Mouse (Mus musculus): ENCODE measurements at regions not wholly inside any gene's neighbourhood (a gene's known extent, or its start where the extent isn't known, plus 50 kb on each side); places are given as distances from the start of the nearest gene placed in this dataset.

DNA sequence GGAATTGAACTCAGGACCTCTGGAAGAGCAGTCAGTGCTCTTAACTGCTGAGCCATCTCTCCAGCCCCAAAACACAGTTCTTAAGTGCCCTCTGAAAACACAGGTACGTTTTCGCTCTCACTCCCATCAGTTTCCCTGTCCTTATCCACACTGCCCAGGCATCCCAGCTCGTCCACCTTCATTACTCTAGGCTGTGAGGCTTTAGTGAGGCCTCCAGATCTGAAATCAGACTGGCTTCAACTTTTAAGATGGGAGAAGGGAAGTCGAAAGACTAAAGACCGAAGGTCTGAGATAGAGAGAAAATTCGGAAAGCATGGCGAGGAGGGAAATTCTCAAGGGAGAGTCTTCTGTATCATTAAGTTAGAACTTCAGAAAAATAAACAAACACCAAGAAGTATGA, 54.8 kb upstream of the Tet2 start:
- no peak for DNase-seq (ENCODE audit: low spot score)

DNA sequence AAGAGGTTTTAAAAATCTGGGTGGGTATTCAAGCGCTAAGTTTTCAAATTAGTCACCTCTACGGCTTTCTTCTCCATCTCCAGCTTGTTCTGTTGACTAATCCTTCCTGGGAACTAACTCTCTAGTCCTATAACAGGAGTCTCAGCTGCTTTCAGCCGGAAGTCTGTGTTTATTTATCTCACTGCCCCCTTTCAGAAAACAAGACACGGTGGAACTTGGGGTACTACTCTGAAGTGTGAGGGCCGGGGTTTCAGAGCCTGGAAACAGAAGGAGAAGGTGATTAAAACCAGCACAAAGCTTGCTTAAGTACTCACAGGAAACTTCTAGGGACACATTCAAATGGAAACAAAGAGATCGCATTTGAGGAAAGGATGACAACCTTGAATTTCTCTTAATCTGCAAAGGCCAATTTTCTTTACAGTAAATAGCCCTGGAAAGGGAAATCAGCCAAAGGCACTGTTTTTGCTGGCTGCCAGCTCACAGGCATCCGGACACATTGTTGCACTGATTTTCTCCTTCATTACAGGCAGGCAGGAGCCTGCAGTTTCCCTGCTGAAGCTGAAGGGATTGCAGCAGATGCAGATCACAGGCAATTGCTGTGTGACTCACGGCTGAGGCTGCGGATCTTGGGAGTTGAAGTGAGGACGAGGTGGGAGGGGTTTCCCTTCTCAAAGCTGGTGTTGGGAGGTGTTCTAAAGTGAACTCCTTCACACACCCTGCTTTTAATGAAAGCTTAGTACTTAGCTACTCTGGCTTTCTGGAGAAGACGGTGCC, 55.7 kb upstream of the Tet2 start:
- DNase-seq (ENCODE audit: low spot score), result no peak

DNA sequence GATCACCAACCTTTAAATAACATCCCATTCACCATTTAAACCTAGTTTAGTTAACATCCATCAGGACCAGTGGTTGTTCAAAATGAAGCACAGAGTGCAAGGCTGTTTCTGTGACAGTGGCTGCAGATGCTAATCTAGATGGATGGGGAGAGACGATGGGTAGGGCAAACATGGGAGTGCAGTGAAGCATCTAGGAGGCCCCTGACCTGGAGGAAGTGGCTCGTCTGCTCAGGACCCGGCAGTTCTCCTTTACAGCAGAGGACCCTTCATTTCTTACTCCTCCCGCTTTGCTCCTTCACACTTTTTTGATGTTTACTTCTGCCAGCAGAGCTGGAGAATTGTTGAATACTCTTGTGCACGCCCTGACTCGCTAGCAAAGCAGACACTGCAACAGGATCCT, 60.5 kb upstream of the Tet2 start:
- DNase-seq (ENCODE audit: low spot score), result no peak

DNA sequence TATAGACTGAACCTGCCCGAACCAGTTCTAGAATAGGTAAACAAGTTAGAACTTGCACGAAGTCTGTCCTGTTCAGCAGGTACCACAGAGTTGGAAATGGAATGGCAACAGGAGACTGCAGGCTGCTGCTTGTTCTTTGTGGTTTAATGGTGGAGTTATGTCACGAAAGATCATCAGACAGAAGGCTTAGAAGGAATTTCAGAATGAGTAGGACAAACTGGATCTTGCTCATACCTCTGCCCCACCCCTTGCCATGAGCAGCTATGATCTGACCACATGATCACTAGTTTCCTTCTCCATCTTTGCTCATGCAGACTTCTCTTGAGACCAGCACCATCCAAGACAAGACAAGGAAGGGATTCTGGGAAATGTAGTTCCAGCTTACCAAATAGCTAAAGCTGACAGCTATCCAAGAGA, 63.9 kb upstream of the Tet2 start:
- no peak for DNase-seq (ENCODE audit: low spot score)

DNA sequence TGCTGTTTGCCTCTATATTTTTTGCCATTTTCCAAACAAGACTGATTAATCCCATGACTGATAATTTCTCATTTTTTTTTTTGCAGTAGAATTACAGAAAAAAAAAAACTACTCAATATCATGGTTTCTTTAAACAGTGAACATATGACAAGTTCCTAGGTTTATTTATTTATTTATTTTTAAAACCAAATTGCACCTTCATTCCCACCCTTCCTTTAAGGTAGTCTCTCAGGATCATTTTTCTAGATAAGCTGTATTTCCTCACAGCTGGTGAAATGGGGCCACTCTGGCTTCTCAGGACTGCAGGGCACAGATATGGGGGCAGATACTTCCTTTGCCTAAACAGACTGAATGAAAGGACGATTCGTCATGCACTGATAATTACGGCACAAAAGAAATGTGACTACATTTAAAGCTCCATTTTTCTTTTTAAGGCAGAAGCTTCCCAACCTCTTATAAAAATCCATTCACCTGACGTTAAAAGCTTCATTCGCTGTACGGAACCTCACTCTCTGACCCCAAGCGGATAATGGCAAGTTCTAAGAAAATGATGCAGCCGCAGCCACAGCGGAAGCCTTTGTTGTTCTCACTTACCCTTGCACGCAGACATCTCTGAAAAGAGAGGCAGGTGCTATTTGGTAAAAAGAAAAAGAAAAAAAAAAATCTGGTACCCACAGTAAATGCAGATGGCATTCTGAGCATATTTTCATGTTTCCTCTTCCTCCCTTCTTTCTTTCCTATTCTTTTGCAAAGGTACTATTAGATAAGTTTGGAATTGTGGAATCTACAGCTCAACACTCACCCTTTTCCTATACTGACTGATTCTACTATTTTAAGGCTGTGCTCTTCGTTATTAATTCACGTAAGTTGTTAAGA, 69.1 kb upstream of the Tet2 start:
- peak; percentile 50 for DNase-seq (ENCODE audit: low spot score)

DNA sequence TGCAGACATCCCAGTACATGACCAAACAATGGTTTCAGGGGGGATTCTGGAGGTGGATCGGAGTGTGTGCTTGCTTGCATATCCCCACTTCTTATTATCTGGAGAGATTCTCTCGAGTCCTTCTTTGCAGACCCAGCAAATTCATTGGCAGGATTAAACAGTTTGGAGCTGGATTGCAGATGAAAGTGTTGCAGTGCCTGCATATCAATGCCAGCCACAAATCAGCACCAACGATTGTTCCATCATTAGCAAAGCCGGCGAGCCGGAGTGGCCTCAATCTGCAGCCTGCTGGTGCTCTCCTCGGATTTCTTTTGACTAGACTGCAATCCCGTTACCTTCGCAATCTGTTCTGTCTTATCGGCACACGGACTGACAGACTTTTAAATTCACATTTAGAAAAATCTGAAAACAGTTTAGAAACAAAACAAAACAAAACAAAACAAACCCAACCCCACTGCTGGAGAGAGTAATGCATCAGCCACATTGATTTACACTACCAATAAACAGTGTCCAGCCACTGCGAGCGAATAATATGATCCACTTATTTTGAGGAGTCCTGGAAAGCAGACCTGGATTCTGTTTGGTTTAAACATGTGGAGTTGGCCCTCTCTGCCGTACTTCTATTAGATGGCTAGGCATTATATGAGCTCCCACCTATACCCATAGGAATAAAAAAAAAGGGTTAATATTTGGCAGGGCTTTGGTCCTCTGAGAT, 69.9 kb upstream of the Tet2 start:
- no peak for DNase-seq (ENCODE audit: low spot score)

DNA sequence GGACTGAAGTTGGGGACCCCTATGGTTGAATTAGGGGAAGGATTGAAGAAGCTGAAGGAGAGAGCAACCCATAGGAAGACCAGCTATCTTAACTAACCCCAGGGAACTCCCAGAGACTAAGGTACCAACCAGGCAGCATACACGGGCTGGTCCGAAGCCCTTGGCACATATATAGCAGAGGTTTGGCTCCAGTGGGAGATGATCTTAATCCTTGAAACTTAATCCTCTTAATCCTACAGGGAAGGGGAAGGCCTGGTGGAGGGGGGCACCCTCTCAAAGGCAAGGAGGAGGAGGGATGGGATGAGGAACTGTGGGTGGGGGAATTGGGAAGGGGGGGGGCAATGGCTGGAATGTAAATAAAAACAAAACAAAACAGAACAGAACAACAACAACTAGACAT, 72.1 kb upstream of the Tet2 start:
- DNase-seq (ENCODE audit: low spot score), result no peak

DNA sequence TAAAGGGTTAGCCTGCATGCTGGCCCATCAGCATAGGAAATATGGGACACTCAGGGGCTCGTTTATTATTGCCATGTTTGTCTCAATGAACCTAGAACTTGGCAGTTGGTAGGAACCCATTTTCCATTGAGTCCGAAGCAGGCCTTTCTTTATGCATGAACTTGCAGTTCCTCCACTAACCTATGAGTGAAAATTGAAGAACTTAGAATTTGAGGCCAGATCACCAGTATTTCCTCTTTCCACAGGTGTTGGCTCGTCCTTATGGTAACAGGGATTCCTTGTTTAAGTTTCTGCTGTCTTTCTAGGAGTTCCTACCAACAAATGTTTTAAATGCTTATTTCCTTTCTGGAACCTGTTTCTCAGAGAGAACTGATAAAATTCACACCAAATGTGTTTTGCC, 73.6 kb upstream of the Tet2 start:
- no peak for DNase-seq (ENCODE audit: low spot score)

DNA sequence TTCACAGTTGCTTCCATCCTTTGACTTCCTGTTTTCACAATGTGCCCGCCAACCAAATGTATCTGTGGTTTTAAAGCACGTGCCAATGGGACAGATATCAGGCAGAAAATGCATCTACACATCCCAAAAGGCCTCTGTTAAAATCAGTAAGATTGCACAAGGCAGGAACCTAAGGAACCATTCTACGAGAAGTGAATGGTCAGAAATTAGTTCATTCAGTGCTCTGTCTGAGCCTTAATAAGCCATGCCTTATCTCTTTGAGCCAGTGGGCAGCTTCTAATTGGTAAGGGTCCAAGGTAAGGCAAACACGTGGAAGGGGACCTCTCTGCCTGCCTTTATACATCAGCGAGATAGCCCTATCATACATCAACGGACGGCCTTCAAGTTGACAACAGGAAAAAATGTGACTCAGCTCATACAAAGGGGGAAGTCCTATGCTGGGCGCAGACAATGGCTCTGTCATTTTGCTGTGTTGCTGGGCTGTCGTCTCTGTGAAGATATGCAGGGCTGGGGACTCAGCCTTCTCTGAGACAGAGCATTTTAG, 78.3 kb upstream of the Tet2 start:
- DNase-seq (ENCODE audit: low spot score), result no peak

DNA sequence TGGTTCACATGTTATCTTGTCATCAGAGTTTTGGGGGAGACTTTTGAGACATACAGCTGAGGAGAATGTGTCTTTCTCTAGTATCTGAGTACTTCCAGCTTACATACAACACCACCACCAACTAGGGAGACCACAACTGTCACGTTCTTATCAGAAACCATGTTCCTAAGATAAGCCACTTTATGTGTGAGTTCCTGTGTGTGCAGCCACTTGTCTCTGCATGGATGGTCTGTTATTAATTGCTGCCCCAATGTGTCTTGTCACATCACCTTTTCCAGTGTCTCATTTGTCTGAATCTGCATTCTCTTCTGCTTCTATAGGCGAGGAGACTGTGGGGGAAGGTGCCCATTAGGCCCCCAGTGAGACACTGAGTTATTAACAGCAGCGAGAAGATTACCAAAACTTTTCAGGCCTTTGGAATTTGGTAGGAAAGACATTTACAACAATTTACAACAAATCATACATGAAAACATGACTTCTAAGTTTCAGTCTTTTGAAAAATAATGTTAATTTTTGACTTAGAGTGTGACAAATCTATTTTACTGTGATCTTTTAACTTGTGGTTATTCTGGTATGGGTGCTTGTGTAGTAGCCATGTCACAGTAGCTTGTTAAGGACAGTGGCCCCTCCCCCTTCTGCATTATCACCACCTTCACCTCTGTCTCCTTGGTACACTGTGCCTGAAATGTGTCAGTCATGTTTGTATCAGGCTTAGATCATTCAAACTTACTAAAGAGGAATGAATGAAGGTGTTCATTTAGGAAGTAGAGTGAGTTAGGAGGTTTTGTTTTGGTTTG, 79.3 kb upstream of the Tet2 start:
- DNase-seq (ENCODE audit: low spot score), result no peak

DNA sequence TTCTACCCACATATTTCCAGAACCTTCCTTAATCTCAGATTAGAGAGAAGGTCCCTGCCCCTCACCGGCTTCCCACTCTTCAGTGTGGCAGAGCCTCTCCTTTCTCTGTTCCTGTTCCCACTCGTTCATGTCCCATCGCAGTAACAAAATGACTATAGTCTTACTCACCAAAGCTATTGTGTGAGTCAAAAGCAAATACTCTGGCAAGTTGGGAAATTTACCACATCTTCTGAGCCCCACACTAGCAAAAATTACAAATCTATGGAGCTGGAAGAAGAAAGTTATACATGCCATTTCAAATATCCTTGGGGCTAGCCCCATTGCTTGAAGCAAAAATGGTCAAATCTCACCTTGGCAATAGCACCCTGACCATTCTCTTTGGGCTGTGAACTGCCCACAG, 80.1 kb upstream of the Tet2 start:
- DNase-seq (ENCODE audit: low spot score), result no peak

DNA sequence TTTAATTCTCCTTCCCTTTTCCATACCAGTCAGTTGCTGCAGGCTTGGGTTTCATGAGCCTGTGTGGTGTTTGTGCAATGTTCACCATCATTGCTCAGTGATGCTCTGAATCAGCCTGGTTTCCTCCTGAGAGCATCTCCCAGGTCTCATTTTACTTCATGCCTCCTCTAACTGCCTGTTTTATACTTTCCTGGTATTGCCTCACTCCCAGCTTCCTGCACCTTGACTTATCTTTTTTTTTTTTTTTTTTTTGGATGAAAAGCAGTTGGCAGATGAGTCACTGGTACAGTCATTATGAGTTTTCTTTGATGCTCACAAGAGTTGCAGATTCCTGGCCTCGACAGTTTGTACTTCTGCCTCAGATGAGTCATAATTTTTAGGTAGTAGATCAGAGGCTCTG, 81.5 kb upstream of the Tet2 start:
- no peak for DNase-seq (ENCODE audit: low spot score)

DNA sequence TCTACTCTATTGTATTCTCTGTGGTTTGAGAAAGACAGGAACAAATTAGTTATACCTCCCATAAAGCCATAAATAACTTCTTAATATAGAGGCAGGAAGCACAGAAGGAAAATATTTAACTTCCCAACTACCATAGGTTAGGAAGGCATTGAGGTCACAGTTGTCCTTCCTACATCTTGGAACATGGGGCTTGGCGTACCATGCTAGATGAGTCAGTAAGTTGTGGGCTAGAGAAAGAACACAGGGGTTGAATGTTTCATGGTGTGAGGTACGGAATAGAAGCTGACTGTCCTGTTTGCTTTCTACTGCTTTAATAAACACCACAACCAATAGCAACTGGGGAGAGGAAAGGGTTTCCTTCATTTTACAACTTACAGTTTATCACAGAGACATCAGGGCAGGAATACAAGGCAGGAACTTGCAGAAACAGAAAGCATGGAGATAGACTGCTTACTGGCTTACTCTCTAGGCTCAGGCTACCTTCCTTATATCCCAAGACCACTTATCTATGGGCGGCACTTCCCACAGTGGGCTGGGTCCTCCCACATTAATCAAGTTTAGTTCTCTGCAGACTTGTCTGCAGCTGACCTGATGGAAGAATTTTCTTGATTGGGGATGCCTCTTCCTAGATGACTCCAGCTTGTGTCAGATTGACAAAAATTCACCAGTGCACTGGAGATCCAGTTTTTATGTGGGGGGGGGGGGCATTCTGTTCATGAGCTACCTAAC, 82.3 kb upstream of the Tet2 start:
- DNase-seq (ENCODE audit: low spot score), result no peak

DNA sequence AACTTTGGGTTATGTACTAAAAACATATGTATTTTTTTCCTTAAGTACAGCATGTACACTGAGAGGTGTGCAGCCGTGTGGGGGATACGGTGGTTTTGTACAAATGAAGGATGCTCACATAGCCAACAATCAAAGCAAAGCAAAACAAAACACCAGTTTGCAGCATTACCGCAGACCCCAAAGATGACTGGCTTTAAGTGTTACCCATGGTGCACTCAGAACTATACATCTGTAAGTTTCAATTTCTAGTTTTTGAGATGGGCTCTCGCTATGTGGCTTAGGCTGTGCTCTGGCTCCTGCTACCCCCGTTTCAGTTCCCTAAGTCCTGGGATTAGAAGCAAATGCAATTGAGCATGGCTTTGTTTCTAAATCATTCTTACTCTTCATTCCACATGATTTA, 89.4 kb upstream of the Tet2 start:
- DNase-seq (ENCODE audit: low spot score), result no peak

DNA sequence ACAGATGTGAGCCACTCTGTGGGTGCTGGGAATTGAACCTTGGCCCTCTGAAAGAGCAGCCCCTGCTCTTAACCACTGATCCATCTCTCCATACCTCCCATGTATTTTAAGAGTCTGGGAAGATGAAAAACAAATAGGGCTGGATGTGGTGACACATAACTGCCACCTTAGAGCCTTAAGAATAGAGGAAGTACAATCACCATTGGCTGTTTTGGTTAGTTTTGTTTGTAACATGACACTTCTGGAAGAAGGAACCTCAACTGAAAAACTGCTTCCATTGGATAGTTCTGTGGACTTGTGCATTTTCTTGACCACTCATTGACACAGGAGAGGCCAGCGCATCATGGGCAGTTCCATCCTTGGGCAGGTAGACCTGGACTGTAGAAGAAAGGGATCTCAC, 100.7 kb upstream of the Tet2 start:
- no peak for DNase-seq (ENCODE audit: low spot score)

DNA sequence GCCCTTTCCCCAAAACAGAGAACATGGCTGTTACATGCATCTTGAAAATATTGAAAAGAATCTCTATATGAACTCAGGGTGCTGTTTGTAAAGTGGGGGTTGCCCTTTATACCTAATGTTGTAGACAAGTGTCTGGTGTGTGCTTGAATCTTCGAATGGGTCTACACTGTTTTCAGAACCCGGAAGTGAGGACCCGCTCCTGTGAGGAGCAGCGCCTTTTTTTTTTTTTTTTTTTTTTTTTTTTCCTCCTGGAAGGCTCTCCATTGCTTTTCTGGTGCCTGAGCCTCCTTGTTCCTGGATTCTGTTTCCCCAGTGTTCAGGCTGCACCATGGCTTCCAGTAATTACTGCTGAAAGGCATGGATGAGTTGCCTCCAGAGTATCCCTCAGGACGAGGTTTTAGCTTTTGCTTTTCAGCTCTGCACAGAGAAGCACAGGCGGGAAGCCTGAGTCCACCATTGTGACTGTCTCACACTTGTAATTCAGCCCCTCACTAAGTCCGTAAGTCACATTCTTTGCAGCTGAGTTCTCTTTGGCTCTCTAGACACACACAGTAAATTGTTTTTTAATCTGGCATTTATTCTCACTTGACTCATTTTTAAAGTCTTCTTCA, 101.6 kb upstream of the Tet2 start:
- DNase-seq (ENCODE audit: low spot score), result no peak

DNA sequence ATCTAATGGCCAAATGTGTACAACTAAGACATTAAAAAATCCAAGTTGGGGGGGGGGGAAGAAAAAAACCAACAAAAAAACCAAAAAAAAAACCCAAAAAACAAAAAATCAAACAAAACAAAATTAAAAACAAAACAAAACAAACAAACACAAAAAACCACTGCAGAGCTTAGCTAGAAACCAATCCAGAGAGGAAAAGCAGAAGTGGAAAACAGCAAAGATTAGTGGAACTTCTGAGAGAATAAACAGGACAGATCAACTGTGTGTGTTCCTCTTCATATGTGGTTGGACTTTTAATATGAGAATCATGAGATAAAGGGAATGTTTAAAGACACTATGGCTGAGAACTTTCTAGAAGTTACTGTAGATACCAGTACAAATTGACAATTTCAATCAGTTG, 105.1 kb upstream of the Tet2 start:
- DNase-seq (ENCODE audit: low spot score), result no peak

DNA sequence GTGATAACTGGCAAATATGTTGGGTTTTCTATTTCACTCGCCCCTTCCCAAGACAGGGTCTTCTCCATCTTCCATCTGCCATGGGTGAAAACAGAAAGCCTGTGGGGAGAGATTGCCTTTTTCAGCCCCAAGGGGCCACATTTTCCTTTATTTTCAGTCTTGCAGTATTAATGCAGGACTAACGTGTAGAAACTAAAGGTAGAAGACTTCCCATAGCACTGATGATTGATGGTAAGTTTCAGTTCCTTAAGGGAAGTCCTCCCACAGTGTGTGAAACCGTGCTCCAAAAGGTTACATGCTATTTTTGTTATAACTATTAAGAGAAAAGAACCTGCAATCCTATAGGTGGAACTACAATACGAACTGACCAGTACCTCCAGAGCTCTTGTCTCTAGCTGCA, 107.1 kb upstream of the Tet2 start:
- DNase-seq (ENCODE audit: low spot score), result no peak

DNA sequence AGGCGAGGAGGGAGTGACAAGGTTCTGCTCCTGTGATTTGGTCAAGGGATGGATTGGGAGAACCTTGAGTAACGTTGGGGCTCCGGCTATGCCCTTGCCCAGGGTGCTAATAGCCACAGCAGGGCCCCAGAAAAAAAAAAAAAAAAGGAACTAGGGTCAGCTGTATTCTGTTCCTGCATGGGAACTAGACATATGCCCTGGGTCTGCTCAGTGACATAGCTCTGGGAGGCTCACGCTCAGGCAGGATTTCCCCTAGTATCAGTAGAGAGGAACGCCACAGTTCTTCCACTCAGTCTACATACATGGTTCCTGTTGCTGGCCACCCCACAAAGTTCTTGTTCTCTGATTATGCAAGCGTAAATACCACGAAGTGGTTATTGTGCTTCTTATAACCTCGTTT, 114.8 kb upstream of the Tet2 start:
- DNase-seq (ENCODE audit: low spot score), result no peak

DNA sequence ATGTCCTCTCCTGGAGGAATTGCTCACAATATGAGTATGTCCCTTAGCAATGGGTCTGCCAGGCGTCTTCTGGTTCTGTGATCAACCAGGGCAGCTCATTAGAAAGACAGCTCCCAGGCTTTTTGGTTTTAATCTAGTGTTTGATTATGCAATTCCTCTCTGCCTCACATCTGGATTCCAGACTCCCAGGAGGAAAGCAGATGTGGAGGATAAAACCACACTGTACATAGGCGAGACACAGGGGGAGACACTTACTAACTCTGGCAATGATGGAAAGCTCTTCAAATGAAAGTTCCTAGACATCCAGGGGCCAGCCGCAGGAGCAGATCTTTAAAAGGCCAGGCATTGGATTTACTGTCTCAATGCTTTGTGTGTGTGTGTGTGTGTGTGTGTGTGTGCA, 116.4 kb upstream of the Tet2 start:
- no peak for DNase-seq (ENCODE audit: low spot score)

DNA sequence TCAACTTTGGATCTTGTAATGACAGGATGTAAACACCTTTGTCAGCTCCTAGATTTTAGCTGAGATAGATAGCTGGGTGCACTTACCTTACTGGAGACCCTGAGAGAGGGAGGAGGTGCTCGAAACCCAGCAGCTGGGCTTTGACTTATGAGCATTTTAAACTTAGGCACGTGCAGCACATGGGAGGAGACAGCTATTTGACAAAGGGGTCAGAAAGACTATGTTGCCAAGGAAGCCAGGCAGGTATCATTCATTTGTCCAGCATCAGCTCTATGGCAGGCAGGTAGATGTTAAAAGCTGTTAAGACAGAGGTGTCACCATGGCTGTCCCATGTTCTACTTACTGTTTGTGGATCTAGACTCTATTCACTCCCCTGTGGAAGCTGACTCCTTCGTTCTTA, 120.0 kb upstream of the Tet2 start:
- DNase-seq (ENCODE audit: low spot score), result no peak
